Mouse (Mus musculus): ENCODE results near the gene Olfr1333.
"Not testable (repeated sequence)": the region's sequence is repeated elsewhere in the genome, so short reads cannot be mapped to it uniquely, and the experiment has no call there.

Olfr1333 gene

DNA sequence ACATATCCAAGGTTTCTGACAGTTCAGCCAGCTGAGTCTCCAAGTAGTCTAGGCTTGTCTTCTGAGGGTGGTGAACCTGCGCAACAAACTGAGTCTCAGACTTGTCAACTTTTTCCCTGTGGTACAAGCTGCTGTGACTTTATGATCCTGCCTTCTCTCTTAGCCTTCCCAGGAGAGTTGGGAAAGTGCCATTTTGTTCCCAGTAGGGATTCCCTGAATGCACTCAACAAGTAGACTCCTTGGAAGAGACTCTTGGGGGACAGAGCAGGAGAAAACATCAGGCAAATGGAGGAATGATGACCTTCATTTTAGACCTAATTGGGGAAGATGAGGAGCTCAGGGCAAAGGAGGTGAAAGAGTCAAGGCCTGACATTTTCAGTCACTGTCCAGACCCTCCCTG is at the start of gene Olfr1333:
TSS of gene Olfr1333 (minus strand) at position 101 of the 400 bp plus-strand sequence.
- DNase-seq: peak; percentile 30

DNA sequence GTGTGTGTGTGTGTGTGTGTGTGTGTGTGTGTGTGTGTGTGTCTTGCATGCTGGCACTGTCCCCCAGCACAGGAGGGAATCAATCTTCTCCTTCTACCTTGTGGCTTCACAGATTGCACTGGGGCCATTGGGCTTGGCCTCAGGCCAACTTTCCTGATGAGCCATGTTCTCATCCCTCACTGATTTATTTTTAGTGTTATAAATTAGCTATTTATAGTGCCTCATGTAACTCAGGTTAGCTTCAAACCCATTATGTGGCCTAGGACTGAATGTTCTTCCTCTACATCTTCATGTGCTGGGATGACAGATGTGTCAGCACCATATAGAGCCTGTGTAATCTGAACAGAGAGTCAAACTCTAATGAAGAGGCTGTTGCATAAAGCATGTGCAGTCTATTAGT is 31.5 kb upstream of the Olfr1333 start:
- DNase-seq: peak; percentile 59

DNA sequence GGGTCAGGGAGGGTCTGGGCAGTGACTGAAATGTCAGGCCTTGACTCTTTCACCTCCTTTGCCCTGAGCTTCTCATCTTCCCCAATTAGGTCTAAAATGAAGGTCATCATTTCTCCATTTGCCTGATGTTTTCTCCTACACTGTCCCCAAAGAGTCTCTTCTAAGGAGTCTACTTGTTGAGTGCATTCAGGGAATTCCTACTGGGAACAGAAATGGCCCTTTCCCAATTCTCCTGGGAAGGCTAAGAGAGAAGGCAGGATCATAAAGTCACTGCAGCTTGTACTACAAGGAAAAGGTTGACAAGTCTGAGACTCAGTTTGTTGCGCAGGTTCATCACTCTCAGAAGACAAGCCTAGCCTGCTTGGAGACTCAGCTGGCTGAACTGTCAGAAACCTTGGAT is 28.3 kb upstream of the Olfr1333 start, which contains the start of gene Olfr1331:
TSS of gene Olfr1331 (plus strand) at position 301 of the 400 bp plus-strand sequence.
- DNase-seq: no peak

DNA sequence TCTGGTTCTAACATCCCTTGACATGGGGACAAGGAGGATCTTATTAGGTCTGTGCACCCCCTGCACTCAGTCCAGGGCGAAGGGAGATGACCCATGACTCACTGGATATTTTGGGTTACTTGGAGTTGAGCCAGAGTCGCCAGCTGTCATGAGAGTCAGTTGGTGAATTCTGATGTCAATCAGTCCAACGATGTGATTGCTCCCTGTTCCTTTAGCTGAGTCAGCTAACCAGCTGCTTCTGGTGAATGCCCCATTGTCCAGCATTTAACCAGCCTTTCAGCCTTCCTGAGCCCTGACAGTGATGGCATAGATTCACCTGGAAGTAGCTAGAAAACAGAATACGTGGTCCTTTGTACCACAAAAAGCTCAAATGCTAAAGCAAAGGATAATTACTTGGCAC is 26.6 kb upstream of the Olfr1333 start:
- peak; percentile 88 for DNase-seq

DNA sequence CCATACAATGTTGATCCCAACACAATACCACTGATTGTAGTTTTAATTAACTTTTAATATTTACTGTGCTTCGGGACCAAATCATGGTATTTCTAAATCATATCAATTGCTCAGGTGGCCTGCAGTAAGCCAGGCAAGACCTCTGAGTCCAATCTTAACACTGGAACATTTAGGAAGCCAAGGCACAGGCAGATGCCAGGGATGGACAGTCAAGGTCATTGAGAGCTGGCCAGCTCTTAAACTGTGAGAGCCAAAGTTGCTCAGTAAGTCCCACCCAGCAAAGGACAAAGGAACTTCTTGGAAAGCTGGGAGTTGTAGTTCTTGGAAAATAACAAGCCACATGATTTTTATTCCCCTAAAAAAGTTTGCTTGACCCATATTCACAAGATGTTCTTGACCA is 25.7 kb upstream of the Olfr1333 start:
- DNase-seq: peak; percentile 83

DNA sequence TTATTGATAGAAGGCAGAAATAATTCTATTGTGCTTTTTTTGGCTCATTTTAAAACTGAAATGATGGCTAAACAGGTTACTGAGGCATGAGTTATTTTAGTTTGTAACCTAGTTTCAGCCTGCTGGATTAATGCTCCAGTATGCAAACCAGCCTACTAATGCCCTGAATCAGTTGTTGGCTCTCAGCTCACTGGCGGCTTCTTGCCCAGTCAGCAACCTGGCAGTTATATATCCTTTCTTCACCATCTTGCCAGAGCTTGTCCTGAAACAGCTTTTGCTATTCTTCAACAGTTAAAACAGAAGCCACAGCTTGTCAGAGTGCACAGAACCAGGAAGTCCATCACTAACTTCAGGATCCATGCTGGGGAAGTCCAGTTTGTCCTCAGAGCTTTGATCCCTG is 17.2 kb downstream of the Olfr1333 start:
- DNase-seq: no peak

DNA sequence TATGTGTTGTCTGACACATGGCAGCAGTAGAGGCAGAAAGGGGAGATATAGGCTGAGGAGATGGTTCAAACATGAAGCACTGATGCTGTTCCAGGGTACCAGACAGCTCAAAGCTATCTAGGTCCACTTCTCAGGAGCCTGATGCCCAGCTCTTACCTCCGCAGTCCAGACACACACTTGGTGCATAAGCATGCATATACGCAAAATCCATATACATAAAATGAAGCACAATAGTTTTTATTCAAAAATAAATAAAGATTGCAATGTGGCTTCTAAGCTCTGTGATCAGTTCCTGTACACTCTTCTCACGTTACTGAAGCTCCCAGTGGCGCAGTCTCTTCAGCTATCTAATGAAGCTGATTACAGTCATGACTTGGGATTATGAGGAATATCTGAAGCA is 26.2 kb downstream of the Olfr1333 start, which contains the start of gene Olfr1335:
TSS of gene Olfr1335 (minus strand) at position 101 of the 400 bp plus-strand sequence.
- no peak for DNase-seq

DNA sequence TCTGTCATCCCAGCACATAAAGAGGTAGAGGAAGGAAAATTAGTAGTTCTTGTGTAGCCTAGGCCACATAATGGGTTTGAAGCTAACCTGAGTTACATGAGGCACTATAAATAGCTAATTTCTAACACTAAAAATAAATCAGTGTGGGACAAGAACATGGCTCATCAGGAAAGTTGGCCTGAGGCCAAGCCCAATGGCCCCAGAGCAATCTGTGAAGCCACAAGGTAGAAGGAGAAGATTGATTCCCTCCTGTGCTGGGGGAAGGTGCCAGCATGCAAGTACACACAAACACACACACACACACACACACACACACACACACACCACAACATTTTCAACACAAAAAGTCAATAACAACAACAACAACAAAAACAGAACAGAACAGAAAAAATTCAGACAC is 43.3 kb downstream of the Olfr1333 start:
- DNase-seq: not testable (repeated sequence)

DNA sequence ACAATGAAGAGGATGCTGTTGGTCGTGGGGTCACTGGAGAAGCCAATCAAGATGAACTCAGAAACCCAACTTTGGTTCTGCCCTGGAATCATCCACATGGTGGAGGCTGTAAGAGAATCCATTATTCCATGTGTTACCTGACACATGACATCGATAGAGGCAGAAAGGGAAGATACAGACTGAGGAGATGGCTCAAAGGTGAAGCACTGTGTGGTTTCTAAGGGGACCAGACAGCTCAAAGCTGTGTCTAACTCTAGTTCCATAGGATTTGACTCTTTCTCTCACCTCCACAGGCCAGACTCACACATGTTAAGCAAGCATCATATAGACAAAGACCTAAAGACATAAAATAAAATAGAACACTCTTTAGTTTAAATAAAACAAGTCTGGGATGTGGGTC is 53.6 kb downstream of the Olfr1333 start, which contains the start of gene Olfr1337:
TSS of gene Olfr1337 (minus strand) at position 101 of the 400 bp plus-strand sequence.
- DNase-seq: no peak

Measured in heart, adult 11 months (tissue).